Mouse (Mus musculus) right cerebral cortex, postnatal 36 days (tissue): ENCODE measurements at regions not wholly inside any gene's neighbourhood (a gene's known extent, or its start where the extent isn't known, plus 50 kb on each side); places are given as distances from the start of the nearest gene placed in this dataset.

Source experiments
- DNase-seq, 2 experiments: peaks; one replicate each; pipeline ENCODE4 v3.0.0; 2022; ENCODE audit warnings: low spot score in 2 of 2, mixed read lengths in 1 of 2

DNA sequence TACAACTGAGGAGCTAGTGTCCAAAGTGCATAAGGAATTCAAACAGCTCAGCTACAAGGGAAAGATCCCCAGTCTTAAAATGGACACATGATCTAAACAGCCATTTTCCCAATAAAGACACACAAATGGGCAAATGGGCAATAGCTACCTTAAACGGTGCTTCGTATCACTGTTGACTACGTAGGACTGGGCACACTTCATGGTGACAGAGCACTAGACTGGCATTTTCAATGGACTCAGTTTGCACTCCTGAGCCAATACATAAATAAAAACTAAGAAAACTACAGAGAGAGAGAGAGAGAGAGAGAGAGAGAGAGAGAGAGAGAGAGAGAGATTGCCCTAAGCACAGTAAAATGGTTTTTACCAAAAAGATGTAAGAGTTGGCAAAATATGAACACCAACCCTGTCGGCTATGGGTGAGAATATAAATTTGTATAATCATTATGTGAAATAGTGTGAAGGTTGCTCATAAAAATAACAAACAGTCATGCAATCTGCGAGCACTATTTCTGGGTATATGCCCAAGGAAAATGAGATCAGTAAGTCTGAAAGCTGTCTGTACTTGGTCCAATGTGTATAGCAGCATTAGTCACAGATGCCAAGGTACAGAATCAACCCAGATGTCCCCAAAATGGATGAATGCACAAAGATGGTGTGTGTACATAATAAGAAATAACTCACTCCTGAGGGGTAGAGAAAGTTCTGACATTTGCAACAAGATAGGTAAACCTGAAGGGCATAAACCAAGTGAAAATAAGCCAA lies 312.9 kb upstream of the Clec14a start:
- no peak for DNase-seq

DNA sequence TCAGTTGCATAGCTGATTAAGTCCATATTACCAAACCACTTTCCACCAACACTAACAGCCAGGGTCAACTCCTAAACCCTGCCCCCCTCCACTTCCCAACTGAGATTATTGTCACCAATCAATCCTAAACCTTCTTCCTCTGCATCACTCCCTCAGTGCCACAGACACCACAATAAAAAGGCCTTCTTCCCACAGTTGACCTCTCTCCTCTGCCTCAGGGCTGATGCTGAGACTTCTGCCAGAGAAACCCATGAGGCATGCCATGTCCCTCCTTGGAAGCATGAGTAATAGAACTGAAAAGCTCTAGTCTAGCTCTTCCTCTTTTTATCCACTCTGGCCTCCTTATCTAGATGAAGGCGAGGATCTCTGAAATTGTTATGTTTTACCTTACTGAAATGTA lies 300.0 kb upstream of the Clec14a start:
- DNase-seq = no peak

DNA sequence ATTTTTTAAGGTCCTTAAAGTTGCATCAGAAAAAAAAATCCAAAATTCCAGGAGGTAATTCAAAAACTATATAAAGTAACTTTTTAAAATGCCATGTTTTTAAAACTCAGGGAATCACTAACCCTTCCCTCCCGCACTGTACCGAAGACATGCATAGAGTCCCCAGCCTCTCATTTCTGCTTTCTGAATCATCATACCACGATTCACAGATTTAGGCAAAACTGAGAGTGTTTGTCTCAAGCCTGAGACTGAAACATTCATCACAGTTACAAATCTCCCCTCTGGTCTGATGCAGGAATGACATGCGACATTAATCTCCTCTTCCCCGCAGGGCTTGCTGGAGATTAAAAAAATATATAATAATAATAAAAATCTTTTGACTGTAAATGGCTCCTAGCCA lies 291.8 kb upstream of the Clec14a start:
- no peak for DNase-seq

- DNase-seq = no peak
These were observed 290.7 kb upstream of the Clec14a start for GRCm38 (mm10) chr12:58559833-58560232.

DNA sequence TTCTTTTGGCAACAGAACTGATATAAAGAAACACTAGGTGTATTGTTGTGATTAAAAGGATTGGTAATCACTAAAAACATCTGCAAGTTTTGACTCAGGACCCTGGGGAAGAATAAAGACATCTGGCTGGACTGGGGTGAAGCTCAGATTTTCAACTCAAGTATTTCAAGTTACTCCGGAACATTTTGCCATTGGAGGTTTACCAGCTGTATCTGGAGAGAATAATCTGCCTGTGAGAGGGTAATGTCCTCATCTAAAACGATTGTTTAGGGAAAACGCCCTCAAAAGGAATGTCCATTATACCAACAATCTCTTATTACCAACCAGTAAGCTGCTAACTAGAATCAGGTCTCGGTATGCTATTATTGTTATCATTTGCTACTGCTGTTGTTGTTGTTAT lies 288.2 kb upstream of the Clec14a start:
- DNase-seq = no peak

DNA sequence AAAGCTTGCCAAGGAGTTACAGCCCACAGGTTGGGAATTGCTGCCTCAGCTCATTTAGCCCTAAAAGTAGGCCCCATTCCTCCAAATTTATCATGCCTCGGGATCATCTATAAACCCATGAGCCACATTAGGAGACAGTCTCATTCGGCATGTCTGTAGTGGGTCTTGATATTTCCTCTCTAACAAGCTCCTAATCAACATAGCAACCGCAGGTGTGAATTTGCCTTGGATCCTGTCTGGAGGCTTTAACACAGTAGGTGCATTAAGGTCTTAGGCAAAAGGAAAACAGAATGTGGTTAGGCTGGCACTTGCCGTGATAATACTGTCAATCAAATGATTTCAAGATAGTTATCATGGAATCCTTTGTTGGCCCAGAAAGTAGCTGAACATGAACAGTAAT lies 287.7 kb upstream of the Clec14a start:
- no peak for DNase-seq

- no peak for DNase-seq
These were observed 287.0 kb upstream of the Clec14a start for GRCm38 (mm10) chr12:58556060-58556459.

DNA sequence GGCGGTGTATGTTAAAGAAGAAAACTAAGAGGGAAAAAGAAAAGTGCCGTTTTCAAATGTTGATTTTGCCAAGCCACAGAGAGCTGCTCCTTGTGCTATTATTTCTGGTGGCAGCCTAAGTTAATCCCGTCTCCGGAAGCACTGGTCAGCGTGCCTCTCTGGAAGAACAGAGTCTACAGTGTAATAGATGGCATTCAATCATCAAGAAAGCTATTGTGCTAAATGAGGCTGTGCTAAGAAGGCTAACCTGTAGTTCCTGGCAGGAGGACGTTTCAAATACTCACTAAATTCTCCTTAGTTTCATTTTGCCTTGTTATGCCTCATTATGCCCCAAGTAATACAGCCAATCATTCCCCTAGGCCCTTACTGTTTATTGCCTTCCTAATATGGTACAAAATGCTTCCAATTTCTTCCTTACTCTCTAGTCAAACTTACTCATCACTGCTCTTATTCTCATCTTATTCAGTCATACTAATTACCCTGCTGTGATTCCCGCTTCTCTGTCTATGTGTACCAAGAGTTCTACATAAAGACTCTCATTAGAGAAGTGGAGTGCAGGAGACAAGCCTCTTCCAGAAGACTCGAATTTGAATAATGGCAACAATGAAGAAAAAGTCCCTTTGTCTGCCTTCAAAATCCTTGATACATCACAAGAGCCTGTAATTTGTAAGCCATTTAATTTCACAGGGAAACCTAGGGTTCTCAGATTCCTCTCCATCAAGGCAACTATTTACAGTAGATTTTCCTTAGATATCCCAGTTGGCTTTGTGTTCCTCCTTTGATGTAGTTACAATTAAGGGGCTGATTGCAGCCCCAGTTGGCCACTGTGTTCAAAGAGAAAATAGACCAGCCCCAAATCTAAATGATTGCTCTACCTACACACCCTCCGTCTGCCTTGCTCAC lies 282.0 kb upstream of the Clec14a start:
- DNase-seq = no peak

GRCm38 (mm10) chr12:58545832-58546538 lies 276.9 kb upstream of the Clec14a start:
- no peak for DNase-seq

- no peak for DNase-seq
These were observed 275.8 kb upstream of the Clec14a start for GRCm38 (mm10) chr12:58544862-58545261.

DNA sequence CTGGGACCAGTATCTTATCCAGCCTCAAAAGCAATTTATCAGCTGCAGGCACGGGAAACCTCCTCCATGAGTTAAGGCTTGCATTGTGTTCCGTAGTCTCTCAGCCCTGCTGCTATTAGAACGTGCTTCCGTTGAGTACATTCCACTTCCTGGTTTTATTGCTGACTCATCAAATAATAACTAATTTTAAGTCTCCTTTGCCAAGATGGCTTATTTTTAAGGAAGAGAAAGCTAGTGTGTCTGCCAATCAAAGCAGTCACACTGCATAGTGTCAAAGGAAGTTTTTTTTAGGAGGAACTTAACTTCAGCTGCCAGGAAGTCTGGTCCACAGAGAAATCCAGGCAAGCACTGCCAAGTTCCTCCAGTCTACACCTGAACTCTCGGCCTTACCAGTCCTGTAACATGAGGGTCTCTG lies 269.2 kb upstream of the Clec14a start:
- DNase-seq = no peak

GRCm38 (mm10) chr12:58537833-58538232 lies 268.7 kb upstream of the Clec14a start:
- no peak for DNase-seq

DNA sequence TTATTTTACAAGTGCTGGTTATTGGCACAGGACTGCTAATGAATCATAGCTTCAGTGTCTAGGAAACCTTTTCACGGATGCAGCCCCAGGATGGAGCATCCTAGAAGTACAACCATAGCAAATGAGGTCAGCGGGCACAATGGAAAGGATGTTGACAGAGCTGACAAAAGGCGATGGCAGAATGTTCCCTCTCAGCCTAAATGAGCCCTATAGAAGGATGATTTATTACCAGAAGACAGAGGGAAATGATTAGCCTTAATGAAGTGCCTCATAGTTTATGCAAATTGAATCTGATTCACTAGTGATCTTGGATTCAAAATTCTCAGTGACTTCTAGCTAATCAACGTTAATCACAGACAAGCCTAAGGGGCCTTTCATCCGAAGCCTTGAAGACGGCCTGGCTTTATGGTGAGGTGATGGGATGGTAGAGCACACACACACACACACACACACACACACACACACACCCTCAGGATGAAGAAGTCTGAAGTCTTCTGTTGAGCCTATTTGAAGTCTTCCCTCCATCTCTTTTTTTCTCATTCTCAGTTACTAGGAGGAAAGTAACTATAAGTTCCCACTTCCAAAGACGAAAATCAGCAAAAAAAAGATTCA lies 267.4 kb upstream of the Clec14a start:
- no peak for DNase-seq

GRCm38 (mm10) chr12:58530306-58530705 lies 261.2 kb upstream of the Clec14a start:
- no peak for DNase-seq

DNA sequence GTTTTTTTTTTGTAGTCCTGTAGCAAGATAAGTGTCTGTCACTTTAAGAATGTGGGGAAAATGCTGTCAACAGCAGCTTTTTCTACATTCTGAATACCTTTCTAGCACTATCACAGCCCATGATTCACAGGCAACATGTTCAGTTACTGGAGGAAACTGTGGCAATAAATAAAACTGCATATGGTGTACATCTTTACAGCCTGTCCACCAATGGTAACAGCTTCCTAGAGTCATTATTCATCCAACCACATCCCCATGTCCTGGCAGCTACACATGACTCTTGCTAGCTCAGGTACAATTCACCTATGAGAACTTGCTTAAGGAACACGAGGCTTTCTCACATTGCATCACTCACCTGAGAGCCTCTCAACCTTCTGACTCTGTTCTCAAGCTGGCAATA lies 247.7 kb upstream of the Clec14a start:
- DNase-seq = no peak

GRCm38 (mm10) chr12:58513951-58514350 lies 244.9 kb upstream of the Clec14a start:
- peak; percentile 33 to 54 for DNase-seq

DNA sequence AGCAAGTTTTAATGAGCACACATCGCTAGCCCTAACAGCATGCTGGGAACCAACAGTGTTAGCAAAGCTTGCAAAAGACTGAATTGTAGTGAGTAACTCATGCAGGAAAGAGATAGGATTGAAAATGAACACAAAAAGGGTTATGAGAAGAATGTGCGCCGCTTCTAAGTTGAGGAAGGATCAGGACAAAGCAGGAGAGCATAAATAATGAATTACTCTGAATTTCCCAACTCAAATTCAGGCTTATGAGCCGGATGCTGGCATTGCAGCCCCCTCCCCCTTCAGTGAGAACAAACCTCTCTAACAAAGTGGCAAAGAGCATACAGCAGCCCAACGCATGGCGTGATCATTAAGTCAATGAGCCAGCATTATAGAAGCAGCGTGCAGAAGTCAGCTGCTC lies 243.6 kb upstream of the Clec14a start:
- DNase-seq = no peak

DNA sequence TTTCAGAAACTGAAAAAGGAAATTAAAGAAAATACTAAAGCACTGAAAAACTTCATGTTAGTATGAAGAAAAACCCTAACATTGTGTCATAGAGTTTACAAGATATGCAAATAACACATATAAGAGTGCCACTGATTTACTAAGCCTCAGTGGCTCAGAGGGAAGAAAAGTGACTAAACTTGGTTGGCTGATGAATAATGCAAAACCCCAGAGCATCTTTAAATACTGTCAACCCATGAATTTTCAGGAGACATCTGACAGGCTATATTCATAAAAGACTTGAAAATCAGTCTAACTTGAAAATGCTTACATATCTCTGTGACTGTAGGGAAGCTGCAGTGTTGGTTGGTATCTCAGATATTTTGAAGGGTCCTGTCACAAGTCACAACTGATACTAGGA lies 235.2 kb upstream of the Clec14a start:
- no peak for DNase-seq

DNA sequence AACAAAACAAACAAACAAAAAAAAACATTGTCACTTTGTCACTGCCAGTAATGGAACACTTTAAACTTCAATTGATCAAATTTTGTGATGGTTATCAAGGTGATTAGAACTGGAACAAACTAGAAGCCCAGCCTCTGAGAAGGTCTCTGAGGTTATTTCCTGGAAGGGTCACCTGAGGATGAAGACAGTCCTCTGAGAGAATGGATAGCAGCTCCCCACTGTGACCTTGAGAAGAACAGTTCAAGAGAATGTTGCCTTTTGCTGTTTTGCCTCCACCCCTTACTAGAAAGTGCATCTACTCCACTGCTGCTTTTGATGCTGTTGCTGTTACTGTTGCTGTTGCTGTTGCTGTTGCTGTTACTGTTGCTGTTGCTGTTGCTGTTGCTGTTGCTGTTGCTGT lies 205.1 kb upstream of the Clec14a start:
- no peak for DNase-seq

DNA sequence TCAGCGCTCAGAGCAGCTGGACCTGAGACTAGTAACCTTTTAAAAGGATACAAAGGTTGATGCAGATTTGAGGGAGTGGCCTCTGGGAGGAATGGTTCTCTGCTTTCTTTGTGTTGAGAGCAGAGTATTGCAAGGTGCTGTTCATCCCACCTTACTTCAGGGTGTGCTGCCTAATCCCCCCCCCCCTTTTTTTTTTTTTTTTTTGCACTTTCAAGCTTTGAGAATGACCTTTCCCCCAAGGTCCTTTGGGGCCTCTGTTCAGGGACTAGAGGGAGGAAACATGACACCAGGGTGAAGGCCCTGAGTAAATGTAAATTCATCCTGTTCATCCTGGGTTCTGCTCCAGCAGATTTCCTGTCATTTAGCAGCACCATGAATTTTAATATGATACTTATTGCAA lies 204.4 kb upstream of the Clec14a start:
- no peak for DNase-seq

GRCm38 (mm10) chr12:58460465-58460864 lies 191.4 kb upstream of the Clec14a start:
- no peak for DNase-seq

- DNase-seq = peak in 1 of 2 experiments; percentile 10
These were observed 185.7 kb upstream of the Clec14a start for GRCm38 (mm10) chr12:58454828-58455227.
